Mouse (Mus musculus): Measurements from ENCODE around the gene Trpc5.
A peak's percentile ranks its signal among the peaks of the same experiment; 100 is the strongest.

Gene Trpc5

DNA sequence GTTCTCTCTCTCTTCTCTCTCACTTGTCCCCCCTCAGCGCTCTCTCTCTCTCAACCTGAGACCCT, at the start of gene Trpc5:
Gene Trpc5 (minus strand): TSS at position 39 of the 65 bp plus-strand sequence.
- DNase-seq: no peak

DNA sequence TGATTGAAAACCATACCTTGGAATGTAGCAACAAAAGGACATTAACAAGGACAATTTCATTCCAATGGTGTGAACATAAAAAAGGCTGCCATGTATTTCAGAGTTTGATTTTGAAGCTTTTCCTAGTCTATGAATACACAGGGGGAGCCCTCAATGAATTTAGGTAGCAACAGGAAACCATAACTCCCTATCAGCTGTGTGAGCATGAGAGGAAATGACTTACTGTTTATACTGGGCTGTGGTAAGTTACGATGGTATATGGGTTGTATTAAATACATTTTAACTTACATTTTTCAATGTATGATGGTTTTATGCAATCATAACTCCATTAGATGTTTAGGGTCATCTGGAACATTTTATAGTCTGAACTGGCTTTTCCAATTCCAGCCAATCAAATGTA, 28.4 kb upstream of the Trpc5 start:
- no peak for DNase-seq

DNA sequence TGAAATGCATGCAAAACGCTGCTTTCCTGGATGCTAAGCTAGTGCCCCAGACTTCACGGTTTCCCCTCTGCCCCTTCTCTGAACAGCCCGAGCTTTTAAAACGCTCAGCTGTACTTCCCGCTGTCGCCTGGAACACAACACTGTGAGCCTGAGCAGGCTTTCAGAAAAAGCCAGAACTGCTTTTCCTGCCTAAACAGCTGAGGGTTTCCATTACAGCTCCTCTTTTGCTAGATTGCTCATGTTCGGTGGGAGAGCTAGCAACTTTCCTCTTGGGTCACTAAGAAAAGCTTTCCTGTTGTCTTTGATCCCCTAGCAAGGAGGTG, 1.8 kb upstream of the Trpc5 start:
- DNase-seq: no peak

DNA sequence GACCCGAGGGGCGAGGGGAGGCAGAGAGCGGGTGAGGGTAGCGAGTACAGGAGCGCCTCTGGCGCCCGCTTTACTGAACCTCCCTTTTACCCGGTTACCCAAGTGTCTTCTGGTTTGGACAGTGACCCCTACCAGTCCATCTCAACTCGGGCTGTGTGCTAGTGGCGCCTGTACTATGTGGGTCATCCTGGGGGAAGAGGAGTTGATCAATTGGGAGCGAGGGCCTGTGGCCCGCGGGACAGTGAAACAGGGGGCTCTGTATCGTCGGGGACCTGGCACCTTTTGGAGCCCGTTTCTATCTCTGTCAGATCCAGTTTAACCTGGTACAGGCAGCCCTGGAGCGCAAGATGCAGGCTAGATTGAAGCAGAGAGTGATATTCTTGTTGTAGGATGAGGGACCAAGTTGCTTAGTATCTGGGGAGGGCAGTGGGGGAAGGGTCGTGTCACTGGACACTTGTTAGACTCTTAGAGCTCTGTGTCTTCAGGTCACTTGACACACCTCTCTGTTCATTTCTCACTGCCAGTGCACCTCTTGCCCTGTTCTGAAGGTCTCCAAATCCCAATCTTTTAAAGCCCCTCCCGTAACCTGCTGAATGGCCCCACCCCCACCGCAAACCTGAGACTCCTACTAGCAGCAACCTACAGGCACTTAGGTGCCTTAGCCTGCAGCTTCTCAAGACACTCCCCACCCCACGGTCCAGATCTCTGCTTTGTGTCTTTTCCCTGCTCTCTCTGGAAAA, 1.3 kb upstream of the Trpc5 start:
- no peak for DNase-seq

DNA sequence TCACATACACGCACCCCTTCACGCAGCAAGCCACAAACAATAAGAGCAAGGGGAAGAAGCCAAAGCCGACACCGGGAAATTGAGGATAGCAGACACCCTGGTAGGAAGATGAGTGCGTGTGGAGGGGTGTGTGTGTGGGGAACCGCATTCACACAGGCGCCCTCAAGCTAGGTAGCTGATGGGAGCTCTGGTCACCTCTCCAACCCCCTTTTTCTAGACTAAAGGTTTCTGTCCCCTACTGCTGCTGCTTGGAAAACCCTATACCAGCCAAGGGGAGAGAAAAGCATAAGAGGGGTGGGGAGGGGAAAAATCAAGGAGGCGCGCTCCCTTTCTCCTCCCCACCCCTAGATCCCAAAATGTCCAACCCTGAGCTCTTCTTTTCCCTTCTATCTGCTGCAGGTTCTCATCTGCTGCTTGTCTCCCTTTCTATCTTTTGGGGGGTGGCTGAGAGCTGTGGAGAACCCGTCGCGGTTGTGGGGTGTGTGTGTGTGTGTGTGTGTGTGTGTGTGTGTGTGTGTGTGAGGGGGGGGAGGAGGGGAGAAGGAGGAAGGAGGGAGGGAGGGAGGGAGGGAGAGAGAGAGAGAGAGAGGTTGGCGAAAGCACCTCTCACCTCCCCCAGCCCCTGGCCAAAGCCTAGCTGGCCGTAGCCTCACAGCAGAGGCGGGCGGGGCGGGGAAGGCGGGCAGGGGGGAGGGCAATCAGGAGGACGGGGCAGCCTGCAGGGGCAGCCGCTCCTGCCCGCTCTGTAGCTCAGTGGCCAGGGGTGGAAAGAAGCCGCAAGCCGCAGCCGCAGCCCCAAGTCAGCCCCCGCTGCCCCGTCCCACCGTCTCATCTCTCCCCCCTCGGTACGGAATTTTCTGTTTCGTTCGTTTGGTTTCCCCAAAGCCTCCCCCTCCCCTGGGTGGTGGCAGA, 483 bp upstream of the Trpc5 start, which contains the start of gene Rtl4:
Gene Rtl4 (plus strand): TSS at position 701 of the 912 bp plus-strand sequence.
- DNase-seq: no peak

DNA sequence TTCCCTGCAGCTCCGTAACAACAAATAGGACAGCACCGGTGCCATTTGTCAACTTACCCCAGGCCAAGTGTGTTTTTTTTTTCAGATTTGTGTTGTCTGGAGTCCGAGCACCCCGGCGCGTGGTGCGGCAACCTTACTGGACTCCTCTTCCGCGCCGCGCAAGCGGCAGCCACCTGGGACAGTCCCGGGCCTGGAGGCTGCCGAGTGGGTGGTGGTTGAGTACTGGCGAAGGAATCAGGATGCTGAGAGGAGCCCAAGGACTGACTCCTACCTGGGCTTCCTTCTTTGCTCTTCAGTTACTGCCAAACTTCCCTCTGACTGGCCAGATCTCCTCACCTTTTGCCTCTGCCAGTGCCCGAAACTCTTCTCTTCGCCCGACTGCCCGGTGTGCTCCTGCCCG, 238 bp downstream of the Trpc5 start:
- no peak for DNase-seq

DNA sequence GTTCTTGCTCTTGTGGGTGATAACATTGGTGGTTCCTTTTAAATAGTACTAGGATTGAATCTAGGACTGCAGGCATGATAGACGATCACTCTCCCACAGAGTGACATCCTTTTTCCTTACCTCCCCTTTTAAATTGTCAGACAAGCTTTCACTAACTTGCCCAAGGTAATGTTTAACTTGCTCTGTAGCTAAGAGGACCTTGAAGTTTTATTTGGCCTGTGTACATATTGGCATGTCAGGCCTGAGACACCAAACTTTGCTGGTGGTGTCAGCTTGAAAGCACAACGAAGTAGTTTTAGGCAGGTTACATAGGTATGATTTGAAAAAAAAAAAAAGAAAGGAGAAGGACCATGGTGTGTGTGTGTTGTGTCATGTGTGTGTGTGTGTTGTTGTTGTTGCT, 35.8 kb downstream of the Trpc5 start:
- no peak for DNase-seq

DNA sequence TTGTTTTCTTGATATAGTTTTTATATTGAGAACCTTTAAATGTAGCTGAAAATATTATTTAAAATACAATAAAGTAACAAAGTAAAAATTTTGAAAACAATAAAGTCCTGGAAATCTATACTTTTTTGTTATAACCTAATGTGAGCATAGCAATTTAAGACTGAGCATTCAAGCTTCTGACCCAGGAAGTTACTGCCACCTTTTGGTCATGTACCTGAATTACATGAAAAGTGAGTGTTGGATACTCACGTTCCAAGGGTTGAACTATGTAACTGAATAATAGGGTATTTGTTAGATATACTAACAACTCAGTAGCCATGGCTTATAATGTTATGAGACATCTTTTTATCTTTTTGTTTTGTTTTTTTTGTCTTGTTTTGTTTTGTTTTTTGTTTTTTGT, 42.6 kb downstream of the Trpc5 start:
- no peak for DNase-seq

DNA sequence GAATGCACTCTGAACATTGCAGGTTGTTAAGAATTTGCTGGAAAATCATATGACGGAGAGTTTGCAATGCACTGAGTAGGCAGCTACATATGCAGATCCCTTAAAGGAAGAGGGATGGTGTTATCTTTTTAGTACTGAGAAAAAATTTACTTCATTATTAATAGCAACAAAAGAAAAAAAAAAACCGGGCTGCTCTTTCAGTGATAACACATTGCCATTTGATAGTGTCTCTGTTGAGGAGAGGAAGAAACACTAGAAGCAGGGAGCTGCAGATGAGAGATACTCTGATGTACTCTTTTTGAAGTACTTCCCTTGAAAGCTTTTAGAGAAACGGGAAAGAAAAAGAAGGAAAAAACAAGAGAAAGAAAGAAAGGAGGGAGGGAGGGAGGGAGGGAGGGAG, 43.2 kb downstream of the Trpc5 start:
- DNase-seq: no peak

DNA sequence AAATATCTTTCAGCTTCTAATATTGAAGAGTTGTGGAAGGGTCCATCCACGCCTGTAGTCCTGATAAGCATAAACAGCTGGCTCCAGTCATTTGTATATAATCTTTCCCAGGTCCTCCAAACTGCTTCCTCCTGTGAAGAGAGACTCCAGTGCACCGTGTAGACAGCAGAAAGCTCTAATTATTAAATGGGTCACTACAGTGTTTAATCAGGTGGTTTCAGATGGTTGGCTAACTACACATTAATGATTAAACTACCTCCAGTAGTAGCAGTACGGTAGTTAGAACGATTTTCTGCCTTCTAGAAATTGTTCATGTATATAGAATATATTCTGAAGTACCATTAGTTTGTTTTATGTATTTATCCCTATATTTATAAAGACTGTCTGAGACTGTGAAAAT, 75.2 kb downstream of the Trpc5 start:
- no peak for DNase-seq

DNA sequence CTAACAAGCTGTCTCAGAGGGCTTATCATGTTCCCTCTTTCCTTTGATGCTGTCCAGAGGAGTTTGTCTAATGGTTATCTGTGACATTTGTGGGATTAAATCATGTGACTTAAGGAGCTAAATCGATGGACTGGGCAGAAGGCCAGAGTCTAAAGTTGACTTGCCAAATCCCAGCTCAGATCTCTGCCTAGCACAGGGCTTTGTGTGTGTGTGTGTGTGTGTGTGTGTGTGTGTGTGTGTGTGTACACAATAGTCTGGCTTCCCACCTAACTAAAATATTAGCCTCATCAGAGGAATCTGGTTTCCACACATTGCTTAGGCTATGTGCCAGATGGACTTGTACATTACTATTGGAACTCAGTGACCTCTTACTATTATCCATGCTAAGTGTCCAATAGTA, 151.5 kb downstream of the Trpc5 start:
- no peak for DNase-seq

DNA sequence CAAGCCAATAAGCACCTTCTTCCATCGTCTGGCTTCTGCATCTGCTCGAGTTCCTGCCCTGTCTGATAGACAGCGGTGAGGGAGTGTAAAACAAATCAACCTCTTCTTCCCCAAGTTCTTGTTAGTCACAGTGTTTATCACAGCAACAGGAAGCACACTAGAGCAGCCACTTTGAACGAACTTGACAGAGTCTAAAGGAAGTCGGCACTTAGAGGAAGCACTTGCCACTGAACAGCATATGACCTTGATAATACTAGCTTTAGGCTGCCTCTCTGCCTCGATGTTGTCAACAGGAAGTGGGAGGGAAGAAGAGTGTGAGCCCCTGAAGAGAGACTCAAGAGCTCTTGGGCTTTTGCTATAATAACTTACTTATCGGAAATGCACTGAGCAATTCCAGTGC, 161.9 kb downstream of the Trpc5 start:
- DNase-seq: no peak

DNA sequence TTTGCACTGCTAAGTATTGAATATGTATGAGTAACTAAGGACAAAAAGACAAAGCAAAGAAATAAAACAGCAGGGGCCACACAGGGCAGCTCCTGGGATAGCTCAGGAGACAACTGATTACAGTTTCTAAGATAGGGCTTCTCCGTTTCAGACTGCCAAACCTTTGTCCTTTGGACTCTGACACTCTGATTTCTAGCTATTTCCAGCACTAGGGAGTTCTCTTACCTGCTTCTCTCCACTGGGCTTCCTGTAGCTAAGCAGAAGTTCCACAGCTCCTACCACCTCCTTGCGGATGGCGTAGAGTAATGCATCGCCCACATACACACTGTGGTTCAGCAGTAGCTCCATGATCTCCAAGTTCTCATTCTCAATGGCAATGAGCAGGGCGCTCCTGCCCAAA, 164.7 kb downstream of the Trpc5 start:
- DNase-seq: no peak

DNA sequence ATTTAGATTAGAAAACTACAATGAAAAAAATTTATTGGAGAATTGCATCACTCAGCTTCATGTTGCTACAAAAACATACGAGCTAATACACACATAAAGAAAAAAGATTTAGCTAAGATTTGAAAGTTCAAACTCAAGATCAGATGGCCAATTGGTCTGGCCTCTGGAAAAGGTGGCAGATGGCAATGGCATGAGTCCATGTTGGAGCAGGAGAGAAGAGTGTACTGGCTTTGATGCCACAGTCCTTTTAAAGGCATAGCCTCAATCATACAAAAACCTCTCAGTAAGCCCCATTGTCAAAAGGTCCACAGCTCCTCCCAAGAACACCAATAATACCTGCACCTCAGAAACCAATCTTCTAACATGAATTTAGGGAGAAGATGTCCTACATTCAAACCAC, 196.6 kb downstream of the Trpc5 start:
- DNase-seq: no peak

DNA sequence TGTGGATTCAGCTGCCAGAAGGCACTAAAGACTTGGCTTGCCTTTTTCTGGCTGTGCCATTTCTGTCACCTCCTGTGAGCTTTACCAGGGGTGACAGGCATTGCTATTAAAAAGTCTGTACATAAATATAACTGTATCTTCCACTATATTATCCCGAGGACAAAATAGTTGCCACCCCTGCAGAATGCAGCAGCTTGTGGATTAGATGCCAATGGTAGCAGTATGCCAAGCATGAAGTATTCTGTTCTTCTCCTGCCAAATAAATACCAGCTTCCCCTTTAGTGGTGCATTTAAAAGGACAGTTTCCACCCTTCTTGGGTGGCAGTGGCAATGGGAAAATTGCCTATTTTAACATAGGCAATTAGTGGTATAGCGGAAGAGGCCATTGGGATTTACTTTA, 223.6 kb downstream of the Trpc5 start:
- DNase-seq: no peak

DNA sequence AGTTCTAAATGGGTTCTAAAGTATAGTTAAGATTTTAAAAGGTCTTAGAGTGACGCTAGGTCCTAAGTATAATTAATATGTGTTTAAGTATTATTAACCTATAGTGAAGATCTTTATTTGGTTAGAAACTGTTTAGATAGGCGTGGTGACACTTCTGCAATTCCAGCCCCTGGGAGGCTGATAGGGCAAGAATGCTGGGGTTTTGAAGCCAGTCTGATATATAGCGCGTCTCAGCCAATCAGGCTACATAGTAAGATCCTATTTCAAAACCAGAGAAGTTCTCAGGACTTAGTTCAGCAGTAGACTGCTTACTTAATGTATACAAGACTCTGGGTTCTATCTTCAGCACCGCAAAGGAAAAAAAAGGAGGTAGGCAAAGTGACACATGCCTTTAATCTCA, 231.7 kb downstream of the Trpc5 start, which contains the start of gene Trpc5os:
Gene Trpc5os (plus strand): TSS at position 301 of the 400 bp plus-strand sequence.
- DNase-seq: no peak

DNA sequence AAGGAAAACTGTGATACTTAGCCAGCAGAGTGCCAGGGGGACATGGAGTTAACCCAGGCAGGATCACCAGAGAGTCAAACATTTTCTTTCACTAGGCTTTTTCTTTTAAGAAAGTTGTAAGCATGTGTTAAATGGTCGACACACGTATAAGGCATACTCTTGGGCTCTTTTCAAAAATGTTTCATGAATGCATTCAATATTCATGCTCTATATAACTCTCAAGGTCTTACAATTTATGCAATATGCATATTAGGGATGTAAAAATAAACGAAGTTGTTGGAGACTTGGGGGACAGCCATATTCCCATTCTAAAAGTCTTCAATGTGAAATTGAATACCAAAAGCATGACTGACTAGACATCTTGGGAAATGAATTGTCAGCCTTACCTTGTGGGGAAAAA, 264.1 kb downstream of the Trpc5 start:
- no peak for DNase-seq

DNA sequence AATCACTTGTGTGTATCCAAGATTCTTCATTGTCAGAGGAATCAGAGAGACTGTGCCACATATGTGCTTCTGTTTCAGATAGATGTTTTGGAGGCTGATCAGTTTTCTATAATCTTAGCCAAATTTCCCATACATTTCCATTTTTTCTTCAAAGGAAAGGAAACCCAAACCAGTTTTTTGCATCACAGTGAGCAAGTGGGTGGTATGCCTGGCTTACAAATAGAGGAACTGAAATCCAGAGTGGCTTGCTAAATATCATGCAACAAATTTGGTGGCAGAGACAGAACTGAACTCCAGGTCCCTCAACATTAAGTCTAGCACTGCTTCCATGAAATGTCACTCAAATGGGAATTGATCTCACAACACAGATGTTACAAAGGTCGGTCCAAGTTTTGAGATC, 266.9 kb downstream of the Trpc5 start:
- no peak for DNase-seq

DNA sequence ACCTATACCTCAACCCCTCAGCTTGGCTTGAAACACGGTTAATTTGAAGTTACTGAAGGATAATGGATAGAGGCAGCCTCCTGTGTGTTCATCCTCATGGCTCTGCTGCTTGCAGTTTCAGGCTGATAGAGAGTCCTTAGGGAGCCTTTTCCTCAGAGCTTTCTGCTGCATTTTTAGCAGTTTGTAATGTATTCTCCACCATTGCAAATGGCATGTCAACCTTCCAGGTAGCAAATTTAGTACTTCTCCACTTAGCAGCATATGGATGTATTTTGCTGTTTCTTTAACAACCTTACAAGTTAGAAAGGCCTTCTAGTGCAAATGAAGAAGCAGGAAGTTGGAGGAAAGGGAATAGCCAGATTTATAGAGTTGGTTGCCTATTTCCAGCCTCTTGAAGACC, 267.7 kb downstream of the Trpc5 start:
- no peak for DNase-seq

DNA sequence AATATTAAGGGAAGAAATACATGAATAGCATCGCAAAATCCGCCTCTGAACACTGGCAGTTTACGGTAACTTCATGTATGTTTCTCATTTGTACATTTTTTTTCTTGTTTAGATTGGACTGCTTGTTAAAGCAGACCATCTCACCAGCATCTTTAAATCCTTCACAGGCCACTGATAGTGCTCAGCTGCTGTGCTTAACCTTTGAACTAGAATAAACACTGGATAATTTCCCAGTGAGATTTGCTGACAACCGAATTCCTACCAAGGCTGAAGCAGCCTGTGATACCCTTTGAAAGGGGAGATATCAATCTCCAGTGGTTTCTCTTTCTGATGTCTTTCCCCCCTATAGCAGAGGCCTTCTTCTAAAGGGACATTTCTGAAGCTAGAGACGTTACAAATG, 279.9 kb downstream of the Trpc5 start:
- DNase-seq: no peak

DNA sequence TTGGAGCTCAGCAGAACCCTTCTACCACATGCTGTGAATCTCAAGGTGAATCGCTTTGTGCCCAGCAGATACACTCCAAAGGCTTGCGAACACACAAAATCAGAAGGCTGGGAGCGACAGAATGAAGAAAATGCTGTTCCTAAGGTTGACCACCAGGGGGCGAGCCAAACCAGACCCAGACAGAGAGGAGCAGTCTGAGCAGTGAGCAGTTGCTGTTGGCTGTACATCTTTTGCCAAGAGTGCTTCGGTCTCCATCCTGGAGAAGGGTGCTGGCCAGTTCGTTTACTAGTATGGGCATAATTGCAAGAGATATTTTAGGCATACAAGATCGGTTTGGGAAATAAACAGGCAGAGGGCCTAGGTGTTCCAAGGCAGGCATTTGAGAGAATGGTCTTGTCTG, 284.5 kb downstream of the Trpc5 start:
- DNase-seq: peak; percentile 43

DNA sequence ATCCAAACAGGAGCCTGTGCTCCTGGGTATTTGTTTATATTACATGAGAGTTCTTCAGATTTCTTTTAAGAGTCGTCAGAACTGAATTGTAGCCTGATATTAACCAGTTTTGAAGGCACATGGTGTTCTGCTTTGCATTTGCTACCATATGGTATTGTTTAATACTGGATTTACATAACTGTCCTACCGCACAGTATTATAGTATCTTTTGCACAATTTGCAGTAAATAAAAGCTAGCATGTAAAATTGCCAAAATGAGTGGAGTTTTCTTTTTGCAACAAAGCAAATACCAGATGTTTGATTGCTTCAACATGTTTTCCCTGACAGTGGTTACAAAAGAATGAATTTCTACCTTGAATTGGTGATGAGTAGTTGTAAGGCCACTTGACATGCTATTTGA, 313.8 kb downstream of the Trpc5 start:
- DNase-seq: no peak

DNA sequence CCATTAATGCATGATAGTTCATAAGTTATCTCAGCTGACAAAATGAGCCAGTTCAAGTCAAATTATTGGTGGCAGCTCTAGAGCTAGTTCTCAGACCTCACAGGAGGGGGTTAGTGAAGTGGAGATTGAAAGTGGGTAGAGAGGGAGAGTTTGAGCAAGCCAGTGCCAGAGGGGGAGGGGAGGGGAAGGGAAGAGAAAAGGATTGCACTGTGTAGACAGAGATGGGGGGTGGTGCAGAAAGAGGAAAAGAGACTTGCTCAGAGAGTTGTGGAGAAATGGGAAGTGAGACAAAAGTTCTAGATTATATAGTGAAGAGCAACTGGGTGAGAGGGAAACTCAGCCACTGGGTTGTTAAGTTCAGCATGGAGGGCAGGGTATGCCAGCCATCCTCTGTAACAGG, 349.6 kb downstream of the Trpc5 start:
- DNase-seq: no peak

DNA sequence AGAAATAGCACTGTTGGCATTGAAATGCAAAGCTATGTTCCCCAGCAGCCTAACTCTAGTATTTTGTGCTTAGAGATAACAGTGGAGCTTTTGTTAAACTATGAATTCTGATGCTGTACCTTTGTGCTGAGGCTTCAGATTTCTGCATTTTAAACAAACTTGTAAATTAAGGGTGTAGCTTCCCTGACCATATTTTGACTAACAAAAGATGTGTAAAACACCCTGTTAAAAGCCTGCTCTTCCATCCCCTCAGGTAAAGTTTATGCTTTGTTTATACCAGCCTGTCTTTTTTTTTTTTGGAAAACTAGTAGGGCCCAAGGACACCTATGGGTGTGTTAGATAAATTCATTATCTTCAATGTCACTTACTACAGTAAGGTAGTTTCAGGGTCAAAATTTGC, 350.0 kb downstream of the Trpc5 start:
- DNase-seq: no peak

DNA sequence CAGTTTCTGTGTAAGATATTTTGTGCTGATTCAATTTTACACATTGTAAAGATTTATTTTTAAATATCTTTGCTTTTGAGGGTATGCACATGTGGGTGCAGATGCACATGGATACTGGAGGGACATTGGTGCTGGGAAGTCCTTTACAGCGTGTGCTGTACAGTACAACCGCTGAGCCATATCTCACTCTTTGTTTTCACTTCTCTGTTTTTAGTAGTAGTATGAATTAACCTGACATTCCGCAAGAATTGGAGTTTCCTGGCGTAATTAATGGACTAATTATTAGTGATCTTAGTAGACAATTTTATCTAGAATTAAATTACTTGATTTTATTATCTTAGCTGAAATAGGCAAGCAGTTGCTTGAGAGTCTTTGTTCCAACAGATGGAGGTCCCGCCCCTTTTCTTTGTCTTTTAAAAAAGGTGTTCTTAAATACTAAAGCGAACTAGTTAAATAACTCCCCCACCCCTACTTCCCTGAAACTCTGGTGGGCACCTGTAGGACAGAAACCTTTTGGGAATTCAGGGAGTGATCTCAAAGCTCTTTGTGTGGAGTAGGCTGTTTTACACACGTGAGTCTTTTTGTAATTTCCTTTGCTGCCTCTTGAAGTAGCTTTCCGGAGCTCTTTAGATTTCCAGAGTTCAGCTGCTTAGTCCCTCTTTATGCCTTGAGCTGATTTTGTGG, 352.5 kb downstream of the Trpc5 start:
- DNase-seq: no peak
